Comparison of ENCODE assay signal across 13 mouse cellular contexts in the genomic region with DNA sequence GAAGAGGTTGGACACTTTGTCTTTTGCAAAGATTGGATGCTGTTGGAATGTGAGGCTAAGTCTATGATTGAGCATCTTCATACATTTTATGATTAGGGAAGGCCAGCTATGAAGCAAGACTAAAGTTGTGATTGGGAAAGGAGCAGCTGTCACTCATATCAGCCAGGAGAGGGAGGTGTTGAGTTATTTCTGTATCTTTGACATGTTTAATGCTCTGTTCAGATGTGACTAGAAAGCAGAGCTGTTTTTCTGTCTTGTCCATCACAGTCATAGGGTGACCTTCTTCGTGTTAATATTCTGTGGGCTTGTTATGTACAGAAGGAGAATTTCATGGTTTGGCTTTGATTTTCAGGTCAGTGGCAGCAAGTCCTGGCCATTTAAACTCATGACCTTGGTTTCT.
DNase-seq lines count a peak whose midpoint lies in the region; ATAC-seq and TF ChIP-seq lines count a peak whose summit lies in the region.
"Had no signal": no experiment of that assay in that cellular context is flagged by ENCODE, and none has a peak within 500 bp of the region (broad histone marks: within the 10 kb centered on the region; RNA-seq: fewer than 3 reads in every experiment).

No protein-coding gene starts in this region.

- H3K9me3 ChIP-seq in E14TG2a.4 (ENCODE audit: low read length): no peaks in the 10 kb centered on the region
- H3K9me3 ChIP-seq: limb, embryonic 12.5 days had no signal

- TF ChIP-seq POLR2A in cortical plate, adult 2 months (IDR thresholded peaks at IDR 0.05; ENCODE audit: extremely low read depth, insufficient read depth, low read length): no peak

- H3K4me1 ChIP-seq in E14TG2a.4 (replicated peaks; ENCODE audit: low read depth, low read length): no peaks in the 10 kb centered on the region
- H3K4me1 ChIP-seq in cortical plate, adult 2 months (ENCODE audit: control insufficient read depth, insufficient read depth, low read length): no peaks in the 10 kb centered on the region
- H3K4me1 ChIP-seq: limb, embryonic 12.5 days had no signal

- peak; percentile 79 for TF ChIP-seq CTCF in layer of hippocampus, adult 2 months (conservative IDR thresholded peaks at IDR 0.05)
- TF ChIP-seq CTCF in E14TG2a.4 (conservative IDR thresholded peaks at IDR 0.05; ENCODE audit: low read length): peak; percentile 24; the same call in 1 of the 2 replicates
- TF ChIP-seq CTCF in cortical plate, adult 2 months (IDR thresholded peaks at IDR 0.05; ENCODE audit: extremely low read depth, insufficient read depth, low read length): peak; percentile 10; the same call in 1 of the 2 replicates

- no peaks in the 10 kb centered on the region for H3K27me3 ChIP-seq in E14TG2a.4 (ENCODE audit: insufficient read depth, low read length)
- H3K27me3 ChIP-seq: heart, embryonic 12.5 days; limb, embryonic 12.5 days had no signal

- no peak overlapping the region for H3K27ac ChIP-seq in layer of hippocampus, adult 2 months
- no peak overlapping the region for H3K27ac ChIP-seq in cortical plate, adult 2 months (ENCODE audit: insufficient read depth, low read length)
- H3K27ac ChIP-seq: limb, embryonic 12.5 days had no signal

- DNase-seq in cerebellum, postnatal 10 days: peak; percentile 29 to 66
- DNase-seq in layer of hippocampus, adult 2 months (ENCODE audit: low spot score in 2 of 2): peak in 1 of 2 experiments; percentile 7
- no peak for DNase-seq in layer of hippocampus, adult 9-11 months
- DNase-seq in right cerebral cortex, adult 18-20 months: no peak
- DNase-seq: thymus, adult 2 months had no signal

- no peak for ATAC-seq in cerebellum, adult (ENCODE audit: insufficient number of reproducible peaks, low FRiP score, low TSS enrichment)
- no peak for ATAC-seq in granulocyte monocyte progenitor cell, adult 5-6 weeks (replicated peaks; ENCODE audit: poor library complexity, severe bottlenecking)
- ATAC-seq: activated CD4-positive, CD25-positive, alpha-beta regulatory T cell, adult 4 months; inflammation-experienced regulatory T-cells, adult 6 months had no signal

- H3K36me3 ChIP-seq in E14TG2a.4 (ENCODE audit: insufficient read depth, low read length): no peaks in the 10 kb centered on the region
- H3K36me3 ChIP-seq: heart, embryonic 12.5 days; limb, embryonic 12.5 days had no signal

- H3K4me3 ChIP-seq in layer of hippocampus, adult 2 months: no peak overlapping the region
- no peak overlapping the region for H3K4me3 ChIP-seq in E14TG2a.4 (replicated peaks; ENCODE audit: low read length)
- no peak overlapping the region for H3K4me3 ChIP-seq in cortical plate, adult 2 months (ENCODE audit: insufficient read depth, low read length)
- H3K4me3 ChIP-seq: heart, embryonic 12.5 days; limb, embryonic 12.5 days had no signal

Comparison
In these comparisons a context has a peak if more than half of its experiments do, and no peak if none do; other contexts are left out.
1. DNase-seq: peak in cerebellum, postnatal 10 days (2 of 2); none in layer of hippocampus, adult 9-11 months (single experiment) and right cerebral cortex, adult 18-20 months (single experiment).
2. CTCF ChIP-seq: peak in every context shown above with its lines; median percentile 79 in layer of hippocampus, adult 2 months; 24 in E14TG2a.4; 10 in cortical plate, adult 2 months.